Mouse (Mus musculus): ENCODE results near the gene Rnf216. TPM values are rescaled to one million over a fixed set of nuclear protein-coding genes. Genes with fewer than 3 reads are reported as not detected.

The Rnf216 gene
- polyA plus RNA-seq, 1 experiment from 2014 or later: 14.4 TPM

DNA sequence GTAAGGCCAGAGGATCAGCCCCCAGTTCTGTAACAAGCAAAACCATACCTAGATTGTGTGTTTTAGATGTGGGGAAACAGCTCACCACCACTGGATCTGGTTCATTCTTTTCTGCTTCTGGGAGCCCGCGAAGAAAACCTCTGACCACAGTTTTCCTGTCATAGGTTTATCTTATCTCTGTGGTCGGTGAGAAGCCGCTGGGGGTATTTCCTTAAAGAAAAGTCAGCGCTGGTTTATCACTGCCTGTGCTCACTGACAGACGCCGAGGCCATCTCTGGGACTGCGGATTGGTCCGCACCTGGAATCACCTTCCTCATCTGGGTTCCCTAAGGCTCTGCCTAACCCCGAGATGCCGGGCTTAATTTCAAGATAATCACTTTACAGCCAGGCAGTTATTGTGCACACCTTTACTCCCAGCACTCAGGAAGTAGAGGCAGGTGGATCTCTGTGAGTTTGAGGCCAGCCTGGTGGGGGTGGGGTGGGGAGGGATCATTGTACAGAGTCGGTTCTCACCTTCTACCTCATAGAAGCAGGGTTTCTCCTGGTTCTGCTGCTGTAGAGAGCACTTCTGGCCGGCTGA is 20.2 kb upstream of the Rnf216 start:
- Histone ChIP-seq H3K9me3 (replicated peaks) (no peaks in the 10 kb centered on the region), H3K9ac (no peak overlapping the region), H3K36me3 (no peaks in the 10 kb centered on the region), H3K4me2 (no peak overlapping the region), H3K27me3 (peaks cover 21% of the 10 kb centered on the region), H3K4me1 (replicated peaks) (peaks cover 24% of the 10 kb centered on the region), H3K4me3 (replicated peaks) (no peak overlapping the region), H3K27ac (no peak overlapping the region)
- DNase-seq: no peak
- WGBS (ENCODE audit: insufficient replicate concordance): 12% methylated on average over 13 of the region's 13 CpGs
- ATAC-seq (ENCODE audit: low read depth): no peak

DNA sequence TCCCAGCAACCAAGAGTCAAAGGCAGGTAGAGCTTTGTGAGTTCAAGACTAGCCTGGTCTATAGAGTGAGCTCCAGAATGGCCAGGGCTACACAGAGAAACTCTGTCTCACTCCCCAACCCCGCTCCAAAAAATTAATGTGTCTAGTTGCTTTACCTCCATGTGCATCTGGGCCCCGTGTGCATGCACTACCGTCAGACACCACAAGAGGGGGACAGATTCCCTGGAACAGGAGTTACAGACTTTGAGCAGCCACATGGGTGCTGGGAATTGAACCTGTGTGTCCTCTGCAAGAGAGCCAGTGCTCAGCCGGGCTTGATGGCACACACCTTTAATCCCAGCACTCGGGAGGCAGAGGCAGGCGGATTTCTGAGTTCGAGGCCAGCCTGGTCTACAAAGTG is 17.5 kb upstream of the Rnf216 start:
- ATAC-seq (ENCODE audit: low read depth) (no peak), DNase-seq (peak; percentile 38)
- 68% methylated on average over 7 of the region's 7 CpGs for WGBS (ENCODE audit: insufficient replicate concordance)
- H3K4me2 ChIP-seq: no peak overlapping the region
- H3K27me3 ChIP-seq: peaks cover 29% of the 10 kb centered on the region
- peaks cover 20% of the 10 kb centered on the region for H3K4me1 ChIP-seq (replicated peaks)
- no peaks in the 10 kb centered on the region for H3K36me3 ChIP-seq
- H3K27ac ChIP-seq: no peak overlapping the region
- no peak overlapping the region for H3K9ac ChIP-seq
- no peaks in the 10 kb centered on the region for H3K9me3 ChIP-seq (replicated peaks)
- no peak overlapping the region for H3K4me3 ChIP-seq (replicated peaks)

DNA sequence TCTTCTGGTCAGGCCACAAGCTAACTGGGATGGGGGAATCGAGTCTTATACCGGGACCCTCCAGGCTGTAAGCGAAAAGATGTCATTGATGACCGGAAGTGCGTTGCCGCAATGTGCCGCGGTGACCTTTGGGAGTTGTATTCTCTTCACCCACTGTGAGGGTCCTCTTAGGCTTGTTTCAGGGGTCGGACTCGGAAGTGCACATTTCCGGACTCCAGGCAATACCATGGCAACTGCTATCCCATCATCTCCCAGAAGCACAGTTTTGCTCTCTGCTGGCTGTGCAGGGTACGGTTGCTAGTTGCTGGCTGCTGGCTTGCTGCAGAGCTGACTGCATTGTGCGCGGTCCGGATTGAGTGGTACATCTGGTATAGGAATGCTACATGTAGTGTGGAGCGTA is 16.3 kb upstream of the Rnf216 start:
- H3K36me3 ChIP-seq: no peaks in the 10 kb centered on the region
- peaks cover 12% of the 10 kb centered on the region for H3K4me1 ChIP-seq (replicated peaks)
- no peaks in the 10 kb centered on the region for H3K9me3 ChIP-seq (replicated peaks)
- peaks cover 40% of the 10 kb centered on the region for H3K27me3 ChIP-seq
- H3K27ac ChIP-seq: no peak overlapping the region
- DNase-seq: no peak
- H3K4me3 ChIP-seq (replicated peaks): no peak overlapping the region
- H3K4me2 ChIP-seq: no peak overlapping the region
- WGBS (ENCODE audit: insufficient replicate concordance): 83% methylated on average over 16 of the region's 16 CpGs
- H3K9ac ChIP-seq: no peak overlapping the region
- no peak for ATAC-seq (ENCODE audit: low read depth)

DNA sequence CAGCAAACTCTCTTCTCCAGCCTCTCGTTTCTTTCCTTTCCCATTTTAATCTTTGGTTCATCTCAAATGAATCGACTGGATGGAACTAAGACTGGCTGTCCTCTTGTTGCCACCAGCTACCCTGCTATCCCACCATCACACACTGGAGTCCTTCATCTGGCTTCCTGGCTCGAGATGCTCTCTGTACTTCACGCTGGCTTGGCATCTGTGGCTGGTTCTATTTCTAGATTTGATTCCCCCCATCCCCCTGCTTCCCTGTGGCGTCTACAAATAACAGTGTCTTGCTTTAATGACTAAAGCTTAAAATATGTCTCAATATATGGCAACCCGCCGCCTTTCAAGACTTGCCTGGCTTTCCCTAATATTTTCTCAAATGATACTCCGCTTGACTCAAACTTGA is 15.0 kb upstream of the Rnf216 start:
- H3K4me3 ChIP-seq (replicated peaks): no peak overlapping the region

DNA sequence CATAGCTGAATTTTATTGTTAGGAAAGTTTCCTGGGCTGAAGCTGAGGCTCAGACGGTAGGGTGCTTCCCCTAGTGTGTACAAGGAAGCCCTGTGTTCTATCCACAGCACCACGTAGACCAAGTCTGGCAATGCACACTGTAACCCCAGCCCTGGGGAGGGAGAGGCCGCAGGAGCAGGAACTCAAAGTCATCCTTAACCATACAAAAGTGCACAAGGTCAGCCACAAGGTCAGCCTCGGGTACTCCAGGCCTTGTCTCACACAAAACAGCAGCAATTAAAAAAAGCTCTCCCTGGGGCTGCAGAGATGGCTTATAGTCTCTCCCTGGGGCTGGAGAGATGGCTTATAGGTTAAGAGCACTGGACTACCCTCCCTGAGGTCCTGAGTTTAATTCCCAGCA is 14.1 kb upstream of the Rnf216 start:
- H3K27ac ChIP-seq: no peak overlapping the region
- no peak overlapping the region for H3K4me2 ChIP-seq
- no peak overlapping the region for H3K9ac ChIP-seq
- 60% methylated on average over 4 of the region's 4 CpGs for WGBS (ENCODE audit: insufficient replicate concordance)
- no peaks in the 10 kb centered on the region for H3K4me1 ChIP-seq (replicated peaks)
- H3K27me3 ChIP-seq: peaks cover 44% of the 10 kb centered on the region
- H3K36me3 ChIP-seq: no peaks in the 10 kb centered on the region
- no peak for ATAC-seq (ENCODE audit: low read depth)
- no peak overlapping the region for H3K4me3 ChIP-seq (replicated peaks)
- H3K9me3 ChIP-seq (replicated peaks): no peaks in the 10 kb centered on the region
- DNase-seq: no peak

More for the DNA sequence above, 15.0 kb upstream of the Rnf216 start:
- Histone ChIP-seq H3K27ac (no peak overlapping the region), H3K27me3 (peaks cover 44% of the 10 kb centered on the region), H3K9me3 (replicated peaks) (no peaks in the 10 kb centered on the region), H3K4me2 (no peak overlapping the region), H3K36me3 (no peaks in the 10 kb centered on the region), H3K4me1 (replicated peaks) (peaks cover 5% of the 10 kb centered on the region), H3K9ac (no peak overlapping the region)
- ATAC-seq (ENCODE audit: low read depth) (no peak), DNase-seq (no peak)
- 64% methylated on average over 8 of the region's 8 CpGs for WGBS (ENCODE audit: insufficient replicate concordance)

DNA sequence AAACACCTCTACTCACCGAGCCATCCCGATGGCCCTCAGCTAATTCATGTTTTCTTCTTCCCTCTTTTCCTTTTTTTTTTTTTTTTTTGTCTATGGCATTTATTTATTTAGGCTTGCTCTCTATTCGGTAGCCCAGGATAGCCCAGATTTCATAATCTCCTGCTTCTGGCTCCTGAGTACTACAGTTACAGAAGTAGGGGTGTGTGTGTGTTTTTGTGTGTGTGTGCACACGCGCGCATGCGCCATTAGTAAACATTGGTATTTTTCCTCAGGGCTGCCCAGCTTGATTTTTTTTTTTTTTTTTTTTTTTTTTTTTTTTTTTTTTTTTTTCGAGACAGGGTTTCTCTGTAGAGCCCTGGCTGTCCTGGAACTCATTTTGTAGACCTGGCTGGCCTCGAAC is 13.3 kb upstream of the Rnf216 start:
- WGBS (ENCODE audit: insufficient replicate concordance): 74% methylated on average over 9 of the region's 9 CpGs
- Histone ChIP-seq H3K27ac (no peak overlapping the region), H3K27me3 (peaks cover 47% of the 10 kb centered on the region), H3K4me3 (replicated peaks) (no peak overlapping the region), H3K4me2 (no peak overlapping the region), H3K36me3 (no peaks in the 10 kb centered on the region), H3K9ac (no peak overlapping the region), H3K9me3 (replicated peaks) (no peaks in the 10 kb centered on the region), H3K4me1 (replicated peaks) (no peaks in the 10 kb centered on the region)
- ATAC-seq (ENCODE audit: low read depth): no peak
- DNase-seq: no peak

DNA sequence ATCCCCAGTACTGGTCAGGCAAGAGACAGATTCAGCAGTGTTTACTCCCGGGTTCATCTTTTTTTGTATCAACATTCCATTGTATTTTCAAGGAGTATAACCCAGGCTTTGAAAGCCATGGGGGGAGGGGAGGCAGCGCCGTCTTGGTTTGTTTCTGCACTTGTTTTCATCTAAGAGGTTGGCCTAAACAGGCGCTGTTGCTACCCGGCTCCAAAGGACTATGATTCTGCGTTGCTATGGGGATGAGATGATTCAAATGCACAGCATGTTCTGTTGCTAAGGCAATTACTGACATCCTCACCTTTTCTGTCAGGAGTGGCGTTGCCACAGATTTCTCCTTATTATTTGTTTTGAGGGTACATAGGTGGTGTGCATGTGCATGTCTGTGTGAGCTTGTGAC is 12.8 kb upstream of the Rnf216 start:
- H3K27me3 ChIP-seq: peaks cover 50% of the 10 kb centered on the region
- ATAC-seq (ENCODE audit: low read depth) (no peak), DNase-seq (no peak)
- no peaks in the 10 kb centered on the region for H3K4me1 ChIP-seq (replicated peaks)
- no peaks in the 10 kb centered on the region for H3K9me3 ChIP-seq (replicated peaks)
- H3K9ac ChIP-seq: no peak overlapping the region
- no peak overlapping the region for H3K27ac ChIP-seq
- no peak overlapping the region for H3K4me3 ChIP-seq (replicated peaks)
- WGBS (ENCODE audit: insufficient replicate concordance): 61% methylated on average over 7 of the region's 7 CpGs
- no peak overlapping the region for H3K4me2 ChIP-seq
- H3K36me3 ChIP-seq: no peaks in the 10 kb centered on the region

DNA sequence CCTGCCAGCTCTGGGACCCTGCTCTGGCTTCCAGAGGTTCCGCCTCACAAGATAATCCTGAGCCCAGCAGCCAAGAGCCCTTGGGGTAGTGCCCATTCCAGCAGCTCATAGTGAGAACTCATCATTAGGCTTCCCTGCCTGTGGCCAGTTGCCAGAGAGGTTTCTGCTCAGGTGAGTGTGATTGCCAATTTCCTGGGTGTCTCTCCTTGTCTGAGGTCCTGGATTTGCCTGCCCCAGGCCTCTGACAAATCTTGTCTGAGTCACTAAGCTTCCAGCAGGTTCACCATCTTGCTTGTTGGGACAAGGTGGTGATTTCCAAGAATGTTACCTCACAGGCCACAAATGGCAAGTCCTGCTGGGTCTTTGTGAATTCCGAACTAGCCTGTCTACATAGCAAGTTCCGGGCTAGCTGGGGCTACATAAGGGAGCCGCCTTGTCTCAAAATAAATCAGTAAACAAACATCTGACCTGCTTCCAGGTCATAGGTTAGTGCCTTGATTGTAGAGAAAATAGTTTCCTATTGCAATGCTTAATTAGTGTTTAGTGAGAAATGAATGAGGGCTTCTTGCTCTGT is 12.1 kb upstream of the Rnf216 start:
- H3K9ac ChIP-seq: no peak overlapping the region
- 73% methylated on average over 4 of the region's 4 CpGs for WGBS (ENCODE audit: insufficient replicate concordance)

DNA sequence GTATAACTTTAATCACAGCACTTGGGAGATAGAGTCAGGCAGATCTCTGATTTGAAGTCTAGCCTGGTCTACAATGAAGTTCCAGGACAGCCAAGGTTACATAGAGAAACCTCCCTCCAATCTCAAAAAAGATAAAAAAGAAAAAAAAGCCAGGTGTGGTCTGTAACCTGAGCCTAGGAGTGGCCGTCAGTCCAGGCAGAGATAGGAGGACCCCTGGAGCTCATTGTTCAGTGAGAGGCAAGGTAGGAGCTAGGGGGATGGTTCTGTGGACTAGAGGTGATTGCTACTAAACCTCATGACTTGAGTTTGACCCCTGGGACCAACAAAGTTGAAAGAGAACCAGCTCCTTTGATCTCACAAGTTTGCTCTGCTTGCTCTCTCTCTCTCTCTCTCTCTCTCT is 9.9 kb upstream of the Rnf216 start:
- Histone ChIP-seq H3K4me3 (replicated peaks) (no peak overlapping the region), H3K27me3 (peaks cover 37% of the 10 kb centered on the region), H3K9me3 (replicated peaks) (peaks cover under 1% of the 10 kb centered on the region; the same call in 1 of the 2 replicates), H3K27ac (no peak overlapping the region), H3K36me3 (no peaks in the 10 kb centered on the region), H3K4me1 (replicated peaks) (no peaks in the 10 kb centered on the region), H3K4me2 (no peak overlapping the region), H3K9ac (no peak overlapping the region)
- ATAC-seq (ENCODE audit: low read depth) (no peak), DNase-seq (no peak)
- WGBS (ENCODE audit: insufficient replicate concordance): 21% methylated on average over 1 of the region's 1 CpGs

More for the DNA sequence above, 12.1 kb upstream of the Rnf216 start:
- H3K4me2 ChIP-seq: no peak overlapping the region
- ATAC-seq (ENCODE audit: low read depth) (no peak), DNase-seq (no peak)
- no peak overlapping the region for H3K27ac ChIP-seq
- H3K9me3 ChIP-seq (replicated peaks): no peaks in the 10 kb centered on the region
- peaks cover 54% of the 10 kb centered on the region for H3K27me3 ChIP-seq
- H3K4me1 ChIP-seq (replicated peaks): no peaks in the 10 kb centered on the region
- no peaks in the 10 kb centered on the region for H3K36me3 ChIP-seq
- H3K4me3 ChIP-seq (replicated peaks): no peak overlapping the region

DNA sequence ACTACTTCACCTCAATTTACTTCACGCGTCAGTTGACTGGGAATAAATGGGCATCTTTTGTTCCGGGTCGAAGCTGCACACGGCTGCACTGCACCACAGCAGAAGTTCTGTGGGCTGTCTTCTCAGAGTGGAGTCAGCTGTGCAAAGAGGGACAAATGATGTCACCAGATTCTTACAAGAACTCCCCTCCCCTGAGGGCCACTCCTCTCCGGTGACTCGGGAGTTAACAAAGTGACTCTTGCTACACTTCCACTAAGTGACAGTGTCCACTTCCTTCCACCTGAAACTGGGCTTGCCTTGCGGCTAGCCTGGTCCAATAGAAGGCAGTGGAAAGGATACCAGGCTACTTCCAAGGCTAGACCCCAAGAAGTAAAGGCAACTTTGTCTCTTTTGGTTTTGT is 9.3 kb upstream of the Rnf216 start:
- H3K4me1 ChIP-seq (replicated peaks): no peaks in the 10 kb centered on the region
- peaks cover 36% of the 10 kb centered on the region for H3K27me3 ChIP-seq
- H3K9ac ChIP-seq: no peak overlapping the region
- H3K27ac ChIP-seq: no peak overlapping the region
- no peak overlapping the region for H3K4me3 ChIP-seq (replicated peaks)
- ATAC-seq (ENCODE audit: low read depth) (no peak), DNase-seq (no peak)
- no peak overlapping the region for H3K4me2 ChIP-seq
- 70% methylated on average over 8 of the region's 8 CpGs for WGBS (ENCODE audit: insufficient replicate concordance)
- no peaks in the 10 kb centered on the region for H3K36me3 ChIP-seq
- H3K9me3 ChIP-seq (replicated peaks): peaks cover 5% of the 10 kb centered on the region

DNA sequence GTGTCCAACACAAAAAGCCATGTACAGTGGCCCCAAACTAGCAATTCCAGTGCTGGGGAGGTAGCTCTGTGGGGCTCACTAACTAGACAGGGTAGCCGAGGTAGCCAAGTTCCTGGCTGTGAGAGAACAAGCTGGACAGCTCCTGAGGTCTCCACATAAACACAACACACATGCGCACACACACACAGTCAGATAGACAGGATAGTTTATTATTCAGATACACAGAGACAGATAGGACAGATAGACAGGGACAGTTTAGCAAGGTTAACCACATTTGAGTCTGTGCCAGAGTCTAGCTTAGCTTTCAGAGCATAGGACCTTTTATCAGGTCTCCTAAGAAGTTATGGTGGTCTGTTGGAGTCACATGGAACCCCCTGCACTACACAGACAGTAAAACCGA is 6.0 kb downstream of the Rnf216 start:
- no peak for ATAC-seq (ENCODE audit: low read depth)
- Histone ChIP-seq H3K9me3 (replicated peaks) (no peaks in the 10 kb centered on the region), H3K4me1 (replicated peaks) (peaks cover 71% of the 10 kb centered on the region), H3K9ac (no peak overlapping the region), H3K27ac (no peak overlapping the region), H3K36me3 (peaks cover 6% of the 10 kb centered on the region), H3K4me2 (no peak overlapping the region), H3K4me3 (replicated peaks) (no peak overlapping the region), H3K27me3 (no peaks in the 10 kb centered on the region)
- WGBS (ENCODE audit: insufficient replicate concordance): 69% methylated on average over 3 of the region's 3 CpGs
- DNase-seq: no peak

DNA sequence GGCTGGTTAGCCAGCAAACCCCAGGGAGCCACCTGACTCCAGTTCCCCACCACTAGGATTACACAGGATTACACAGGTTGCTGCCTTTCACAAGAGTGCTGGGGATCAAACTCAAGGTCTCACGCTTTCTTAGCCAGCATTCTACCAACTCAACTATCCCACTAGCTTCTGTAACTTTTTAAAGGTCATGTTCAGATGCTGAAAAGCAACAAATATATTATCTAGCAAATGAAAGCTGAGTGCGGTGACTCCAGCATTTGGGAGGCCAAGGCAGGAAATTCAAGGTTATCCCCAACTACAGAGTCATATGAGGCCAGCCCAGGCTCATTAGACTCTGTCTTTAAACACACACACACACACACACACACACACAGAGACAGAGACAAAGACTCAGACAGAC is 9.6 kb downstream of the Rnf216 start:
- Histone ChIP-seq H3K4me2 (no peak overlapping the region), H3K4me1 (replicated peaks) (peaks cover 58% of the 10 kb centered on the region), H3K4me3 (replicated peaks) (no peak overlapping the region), H3K36me3 (peaks cover 3% of the 10 kb centered on the region; the same call in 1 of the 2 replicates), H3K27me3 (no peaks in the 10 kb centered on the region), H3K27ac (no peak overlapping the region), H3K9ac (0 out of 2 replicates have a peak overlapping the region, but pooled peaks have one; percentile 27), H3K9me3 (replicated peaks) (no peaks in the 10 kb centered on the region)
- no peak for DNase-seq
- ATAC-seq (ENCODE audit: low read depth): no peak
- WGBS (ENCODE audit: insufficient replicate concordance): 87% methylated on average over 2 of the region's 2 CpGs
